Mouse (Mus musculus): ENCODE data around the gene Dlx5. TPM values are rescaled to one million over a fixed set of nuclear protein-coding genes. Genes with fewer than 3 reads are reported as not detected.

The Dlx5 gene
- polyA plus RNA-seq, 1 experiment from 2014 or later, result 70.1 TPM

DNA sequence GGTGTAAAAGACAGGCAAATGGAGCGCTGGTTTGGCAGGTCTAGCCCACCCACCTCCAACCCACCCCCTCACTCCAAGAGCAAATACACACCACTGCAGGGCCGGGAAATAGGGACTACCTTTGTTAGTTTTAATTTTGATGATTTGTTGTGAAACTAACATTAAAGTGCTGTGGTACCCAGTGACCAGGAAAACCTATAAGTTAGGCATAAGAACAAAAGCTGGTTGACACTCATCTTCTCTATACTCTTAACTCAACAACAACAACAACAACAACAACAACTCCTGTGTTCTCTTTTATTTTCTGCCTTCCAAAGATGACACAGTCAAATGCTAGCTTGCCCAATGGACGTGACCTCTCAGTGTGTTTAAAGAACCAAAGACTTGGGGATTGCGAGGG, 25.0 kb downstream of the Dlx5 start:
- peaks cover 17% of the 10 kb centered on the region for H3K4me1 ChIP-seq
- no peak for ATAC-seq (ENCODE audit: insufficient number of reproducible peaks, insufficient read depth, low FRiP score, low TSS enrichment)
- peaks cover 78% of the 10 kb centered on the region for H3K27me3 ChIP-seq

GRCm38 (mm10) chr6:6856316-6856715, 25.6 kb downstream of the Dlx5 start:
- peaks cover 82% of the 10 kb centered on the region for H3K27me3 ChIP-seq
- H3K4me3 ChIP-seq, result peak overlapping the region; percentile 24
- no peaks in the 10 kb centered on the region for H3K9me3 ChIP-seq
- 0 out of 2 replicates have a peak, but pooled peaks have one; percentile 36 for ATAC-seq (ENCODE audit: insufficient number of reproducible peaks, insufficient read depth, low FRiP score, low TSS enrichment)
- H3K4me2 ChIP-seq (replicated peaks), result peak overlapping the region; percentile 47
- H3K36me3 ChIP-seq, result no peaks in the 10 kb centered on the region
- H3K4me1 ChIP-seq, result peaks cover 17% of the 10 kb centered on the region
- H3K9ac ChIP-seq, result 0 out of 2 replicates have a peak overlapping the region, but pooled peaks have one; percentile 5
- peak overlapping the region; percentile 79 for H3K27ac ChIP-seq
- whole genome bisulfite sequencing, result under 1% methylated on average over 20 of the region's 20 CpGs

More for the DNA sequence above, 25.0 kb downstream of the Dlx5 start:
- Histone ChIP-seq H3K27ac (no peak overlapping the region; the same call in 1 of the 2 replicates), H3K4me3 (peak overlapping the region; percentile 24; the same call in 1 of the 2 replicates), H3K9me3 (no peaks in the 10 kb centered on the region), H3K36me3 (no peaks in the 10 kb centered on the region), H3K9ac (no peak overlapping the region), H3K4me2 (replicated peaks) (peak overlapping the region; percentile 47)
- 3% methylated on average over 4 of the region's 4 CpGs for WGBS

- Histone ChIP-seq H3K27ac (peak overlapping the region; percentile 70; the same call in 1 of the 2 replicates), H3K9ac (no peak overlapping the region), H3K4me3 (peak overlapping the region; percentile 24), H3K9me3 (no peaks in the 10 kb centered on the region), H3K27me3 (peaks cover 84% of the 10 kb centered on the region), H3K4me2 (replicated peaks) (peak overlapping the region; percentile 47), H3K36me3 (no peaks in the 10 kb centered on the region), H3K4me1 (peaks cover 17% of the 10 kb centered on the region)
- 0% methylated on average over 10 of the region's 10 CpGs for WGBS
- ATAC-seq (ENCODE audit: insufficient number of reproducible peaks, insufficient read depth, low FRiP score, low TSS enrichment), result no peak
Measured at GRCm38 (mm10) chr6:6855746-6856185, 26.1 kb downstream of the Dlx5 start.

- H3K27ac ChIP-seq, result peak overlapping the region; percentile 70; the same call in 1 of the 2 replicates
- peaks cover 14% of the 10 kb centered on the region; the same call in 1 of the 2 replicates for H3K4me1 ChIP-seq
- no peak for ATAC-seq (ENCODE audit: insufficient number of reproducible peaks, insufficient read depth, low FRiP score, low TSS enrichment)
- peaks cover 83% of the 10 kb centered on the region for H3K27me3 ChIP-seq
- no peaks in the 10 kb centered on the region for H3K36me3 ChIP-seq
- H3K4me2 ChIP-seq (replicated peaks), result peak overlapping the region; percentile 47
- H3K9me3 ChIP-seq, result no peaks in the 10 kb centered on the region
- WGBS, result 1% methylated on average over 25 of the region's 25 CpGs
- H3K9ac ChIP-seq, result no peak overlapping the region
- no peak overlapping the region for H3K4me3 ChIP-seq
Measured at GRCm38 (mm10) chr6:6854902-6855745, 26.8 kb downstream of the Dlx5 start.

DNA sequence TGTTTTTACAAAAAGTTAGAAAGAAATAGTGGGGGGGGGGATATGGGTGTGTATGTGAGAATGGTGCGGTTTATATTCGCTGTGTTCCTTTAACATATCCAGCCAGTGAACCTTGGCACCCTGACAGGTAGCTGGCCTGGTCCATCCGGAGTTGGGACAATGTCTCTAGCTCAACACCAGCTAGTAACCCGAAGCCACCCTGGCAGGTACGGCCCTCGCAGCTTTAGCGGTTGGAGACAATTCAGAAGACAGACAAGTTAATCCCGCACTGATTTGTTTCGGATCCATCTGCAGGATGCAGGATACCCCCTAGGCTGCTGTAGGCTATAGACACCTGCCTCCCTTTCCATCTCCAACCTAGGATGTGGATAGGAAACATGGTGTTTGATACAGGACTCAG, 27.7 kb downstream of the Dlx5 start:
- WGBS, result 2% methylated on average over 9 of the region's 9 CpGs
- H3K27me3 ChIP-seq, result peaks cover 78% of the 10 kb centered on the region
- H3K36me3 ChIP-seq, result no peaks in the 10 kb centered on the region
- H3K4me2 ChIP-seq (replicated peaks), result no peak overlapping the region
- no peak overlapping the region for H3K27ac ChIP-seq
- no peak overlapping the region for H3K9ac ChIP-seq
- no peaks in the 10 kb centered on the region for H3K9me3 ChIP-seq
- 0 out of 2 replicates have a peak, but pooled peaks have one; percentile 18 for ATAC-seq (ENCODE audit: insufficient number of reproducible peaks, insufficient read depth, low FRiP score, low TSS enrichment)
- peaks cover 14% of the 10 kb centered on the region; the same call in 1 of the 2 replicates for H3K4me1 ChIP-seq
- H3K4me3 ChIP-seq, result no peak overlapping the region

DNA sequence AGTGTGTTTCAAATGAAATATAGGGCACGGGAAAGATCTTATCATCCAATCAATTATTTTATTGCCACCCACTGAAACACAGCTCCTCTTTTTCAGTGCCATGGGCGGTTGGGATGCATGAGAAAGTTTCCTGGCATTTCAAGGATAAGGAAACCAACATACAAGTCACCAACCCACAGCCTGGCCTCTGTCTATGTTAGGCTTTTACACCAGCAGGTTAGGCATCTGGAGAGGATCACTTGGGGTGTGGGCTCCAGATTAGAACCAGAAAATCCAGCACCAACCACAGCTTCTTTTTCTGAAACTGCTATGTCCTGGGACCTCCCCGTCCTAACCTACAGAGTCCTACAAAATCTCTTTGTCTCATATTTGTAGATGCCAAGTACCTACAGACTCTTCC, 28.9 kb downstream of the Dlx5 start:
- Histone ChIP-seq H3K27me3 (peaks cover 76% of the 10 kb centered on the region), H3K4me2 (replicated peaks) (no peak overlapping the region), H3K9ac (no peak overlapping the region), H3K9me3 (no peaks in the 10 kb centered on the region), H3K36me3 (no peaks in the 10 kb centered on the region), H3K27ac (no peak overlapping the region), H3K4me3 (no peak overlapping the region), H3K4me1 (peaks cover 14% of the 10 kb centered on the region; the same call in 1 of the 2 replicates)
- ATAC-seq (ENCODE audit: insufficient number of reproducible peaks, insufficient read depth, low FRiP score, low TSS enrichment), result no peak
- 49% methylated on average over 3 of the region's 3 CpGs for WGBS

GRCm38 (mm10) chr6:6851166-6851565, 30.7 kb downstream of the Dlx5 start:
- no peaks in the 10 kb centered on the region for H3K36me3 ChIP-seq
- H3K9ac ChIP-seq, result no peak overlapping the region
- ATAC-seq (ENCODE audit: insufficient number of reproducible peaks, insufficient read depth, low FRiP score, low TSS enrichment), result no peak
- no peaks in the 10 kb centered on the region for H3K9me3 ChIP-seq
- H3K4me3 ChIP-seq, result no peak overlapping the region
- no peak overlapping the region for H3K27ac ChIP-seq
- peaks cover 11% of the 10 kb centered on the region; the same call in 1 of the 2 replicates for H3K4me1 ChIP-seq
- 12% methylated on average over 10 of the region's 10 CpGs for WGBS
- peak overlapping the region; percentile 37; the same call in 1 of the 2 replicates for H3K4me2 ChIP-seq (replicated peaks)
- H3K27me3 ChIP-seq, result peaks cover 72% of the 10 kb centered on the region

GRCm38 (mm10) chr6:6850324-6851060, 31.4 kb downstream of the Dlx5 start:
- Histone ChIP-seq H3K4me3 (0 out of 2 replicates have a peak overlapping the region, but pooled peaks have one; percentile 5), H3K4me1 (0 out of 2 replicates have a peak, but pooled peaks cover 7% of the 10 kb centered on the region), H3K4me2 (replicated peaks) (peak overlapping the region; percentile 37), H3K9ac (no peak overlapping the region), H3K9me3 (no peaks in the 10 kb centered on the region), H3K27ac (peak overlapping the region; percentile 37; the same call in 1 of the 2 replicates), H3K36me3 (no peaks in the 10 kb centered on the region), H3K27me3 (peaks cover 68% of the 10 kb centered on the region)
- WGBS, result 3% methylated on average over 26 of the region's 26 CpGs
- ATAC-seq (ENCODE audit: insufficient number of reproducible peaks, insufficient read depth, low FRiP score, low TSS enrichment), result no peak

DNA sequence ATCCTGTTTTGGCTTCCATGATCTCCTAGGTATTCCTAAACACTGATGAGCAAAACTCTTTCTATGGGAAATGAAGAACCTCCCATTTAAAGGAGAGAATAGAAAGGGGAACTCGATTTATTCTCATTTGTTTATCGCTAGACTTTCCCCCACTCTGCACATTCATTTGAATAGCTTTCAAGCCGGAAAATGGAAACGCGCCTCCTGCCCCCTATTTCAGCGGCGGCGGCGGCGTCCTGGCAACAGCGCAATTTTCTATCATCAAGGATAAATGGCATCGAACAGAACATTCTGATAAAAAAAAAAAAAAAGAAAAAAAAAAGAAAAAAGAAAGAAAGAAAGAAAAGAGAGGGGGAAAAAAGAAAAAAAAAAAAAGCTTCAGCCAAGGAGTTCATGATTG, 32.1 kb downstream of the Dlx5 start:
- no peak overlapping the region for H3K4me3 ChIP-seq
- H3K4me1 ChIP-seq, result 0 out of 2 replicates have a peak, but pooled peaks cover 3% of the 10 kb centered on the region
- WGBS, result 1% methylated on average over 12 of the region's 12 CpGs
- no peaks in the 10 kb centered on the region for H3K36me3 ChIP-seq
- peak overlapping the region; percentile 37 for H3K4me2 ChIP-seq (replicated peaks)
- no peak for ATAC-seq (ENCODE audit: insufficient number of reproducible peaks, insufficient read depth, low FRiP score, low TSS enrichment)
- H3K9me3 ChIP-seq, result no peaks in the 10 kb centered on the region
- no peak overlapping the region for H3K9ac ChIP-seq
- peaks cover 66% of the 10 kb centered on the region for H3K27me3 ChIP-seq
- no peak overlapping the region for H3K27ac ChIP-seq

- no peaks in the 10 kb centered on the region for H3K9me3 ChIP-seq
- 0 out of 2 replicates have a peak, but pooled peaks cover 1% of the 10 kb centered on the region for H3K4me1 ChIP-seq
- no peak overlapping the region for H3K9ac ChIP-seq
- no peak overlapping the region for H3K27ac ChIP-seq
- no peak overlapping the region for H3K4me2 ChIP-seq (replicated peaks)
- no peaks in the 10 kb centered on the region for H3K36me3 ChIP-seq
- WGBS, result 32% methylated on average over 4 of the region's 4 CpGs
- H3K27me3 ChIP-seq, result peaks cover 56% of the 10 kb centered on the region
- no peak for ATAC-seq (ENCODE audit: insufficient number of reproducible peaks, insufficient read depth, low FRiP score, low TSS enrichment)
- no peak overlapping the region for H3K4me3 ChIP-seq
Measured at GRCm38 (mm10) chr6:6848541-6848940, 33.3 kb downstream of the Dlx5 start.

DNA sequence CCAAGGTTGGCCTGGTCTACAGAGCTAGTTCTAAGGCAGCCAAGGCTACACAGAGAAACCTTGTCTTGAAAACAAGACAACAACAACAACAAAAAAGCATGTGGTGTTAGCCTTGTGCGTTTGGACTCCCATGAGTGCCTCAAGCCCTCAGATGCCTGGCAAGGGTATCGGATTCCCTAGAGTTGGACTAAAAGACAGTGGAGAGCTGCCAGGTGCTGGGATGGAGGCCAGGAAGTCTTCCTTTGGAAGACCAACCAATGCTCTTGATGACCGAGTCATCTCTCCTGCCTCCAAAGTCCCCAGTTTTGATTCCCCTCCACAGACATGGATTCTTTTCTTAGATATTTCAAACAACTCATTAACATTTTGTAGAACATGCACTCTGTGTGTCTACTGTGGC, 48.6 kb downstream of the Dlx5 start:
- 84% methylated on average over 3 of the region's 3 CpGs for WGBS
- Histone ChIP-seq H3K4me3 (no peak overlapping the region), H3K36me3 (no peaks in the 10 kb centered on the region)

More for the DNA sequence above, 48.6 kb downstream of the Dlx5 start:
- Histone ChIP-seq H3K9ac (no peak overlapping the region), H3K27ac (no peak overlapping the region), H3K4me2 (replicated peaks) (no peak overlapping the region), H3K9me3 (no peaks in the 10 kb centered on the region), H3K27me3 (peaks cover 6% of the 10 kb centered on the region; the same call in 1 of the 2 replicates), H3K4me1 (0 out of 2 replicates have a peak, but pooled peaks cover 3% of the 10 kb centered on the region)
- ATAC-seq (ENCODE audit: insufficient number of reproducible peaks, insufficient read depth, low FRiP score, low TSS enrichment), result no peak

Measured in embryonic facial prominence, embryonic 12.5 days (tissue).